Mouse (Mus musculus) hindbrain, embryonic 15.5 days (tissue): ENCODE results near the gene Dydc1. TPM values are rescaled to one million over a fixed set of nuclear protein-coding genes. Genes with fewer than 3 reads are reported as not detected.

Experiments
- ATAC-seq: fragments of 200-750 bp; cut with Nextera tagmentation; 2 replicates; pipeline ENCODE4 v1.8.0; 2017; ENCODE audit warnings: low read depth, moderate number of reproducible peaks, moderate TSS enrichment; ENCODE audit not compliant: low FRiP score
- H3K27ac ChIP-seq: fragments of 300-500 bp; sonication (generic); replicated peaks from 2 replicates; pipeline ENCODE4 v1.5.1; 2015; ENCODE audit warnings: mild to moderate bottlenecking, inconsistent platforms
- H3K27me3 ChIP-seq: fragments of 300-500 bp; sonication (generic); 2 replicates; pipeline ENCODE4 v1.6.1; 2015; ENCODE audit warnings: control low read depth, inconsistent platforms
- H3K36me3 ChIP-seq: fragments of 300-500 bp; sonication (generic); 2 replicates; pipeline ENCODE4 v1.6.1; 2015; ENCODE audit warnings: control low read depth, inconsistent platforms
- H3K4me1 ChIP-seq: fragments of 300-500 bp; sonication (generic); replicated peaks from 2 replicates; pipeline ENCODE4 v1.6.1; 2015; ENCODE audit warnings: control low read depth, inconsistent platforms
- H3K4me2 ChIP-seq: fragments of 300-500 bp; sonication (generic); 2 replicates; pipeline ENCODE4 v1.6.1; 2015; ENCODE audit warnings: moderate library complexity, mild to moderate bottlenecking, inconsistent platforms
- H3K4me3 ChIP-seq: fragments of 300-500 bp; sonication (generic); 2 replicates; pipeline ENCODE4 v1.5.1; 2015; ENCODE audit warnings: mild to moderate bottlenecking, inconsistent platforms
- H3K9ac ChIP-seq: fragments of 300-500 bp; sonication (generic); 2 replicates; pipeline ENCODE4 v1.6.1; 2015; ENCODE audit warnings: inconsistent platforms
- H3K9me3 ChIP-seq: fragments of 300-500 bp; sonication (generic); 2 replicates; pipeline ENCODE4 v1.6.1; 2016; ENCODE audit warnings: control low read depth, inconsistent platforms
- WGBS: fragments of 180-500 bp; shearing (Covaris S2); methylation state at CpG from one replicate; pipeline ENCODE4 v1.1.7; 2015; 5-methylcytosine and 5-hydroxymethylcytosine counted together
- polyA plus RNA-seq: library from polyadenylated mRNA; unstranded; fragments of >200 nt; fragmentation: Nextera tagmentation; extraction: Ambion mirVana; gene quantifications from 2 replicates; pipeline ENCODE4 v1.2.1, GENCODE M21; 2015

Gene Dydc1
- polyA plus RNA-seq, 1 experiment from 2014 or later: not detected

GRCm38 (mm10) chr14:41065168-41065567 is 7.5 kb upstream of the Dydc1 start:
- 80% methylated on average over 2 of the region's 2 CpGs for WGBS
- H3K4me3 ChIP-seq: no peak overlapping the region
- no peak overlapping the region for H3K27ac ChIP-seq
- H3K9me3 ChIP-seq: no peaks in the 10 kb centered on the region
- no peak overlapping the region for H3K4me2 ChIP-seq
- H3K36me3 ChIP-seq: no peaks in the 10 kb centered on the region
- no peaks in the 10 kb centered on the region for H3K4me1 ChIP-seq
- no peak overlapping the region for H3K9ac ChIP-seq
- no peak for ATAC-seq
- no peaks in the 10 kb centered on the region for H3K27me3 ChIP-seq

DNA sequence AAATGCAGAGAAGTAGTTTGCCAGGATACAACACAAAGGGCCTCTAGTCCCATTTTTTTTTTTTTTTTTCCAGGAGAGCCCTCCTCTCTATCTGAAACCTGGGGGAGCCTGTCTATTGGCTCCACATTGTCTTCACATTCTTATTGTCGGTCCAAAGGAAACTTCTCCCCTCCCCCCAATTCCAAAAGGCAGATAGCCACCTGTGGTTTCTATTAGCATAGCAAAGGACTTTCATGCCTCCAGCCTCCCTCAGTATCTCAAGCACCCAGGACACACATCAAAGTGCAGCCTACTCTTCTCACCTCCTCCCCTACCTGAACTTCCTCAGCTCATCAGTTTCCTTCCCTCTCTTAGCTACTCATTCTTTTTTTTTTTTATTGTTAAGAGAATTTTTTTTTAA is 6.3 kb upstream of the Dydc1 start:
- Histone ChIP-seq H3K4me2 (no peak overlapping the region), H3K9ac (no peak overlapping the region), H3K36me3 (no peaks in the 10 kb centered on the region), H3K27me3 (no peaks in the 10 kb centered on the region), H3K4me3 (no peak overlapping the region), H3K9me3 (no peaks in the 10 kb centered on the region), H3K4me1 (no peaks in the 10 kb centered on the region), H3K27ac (no peak overlapping the region)
- no peak for ATAC-seq
- WGBS: 11% methylated on average over 1 of the region's 1 CpGs

GRCm38 (mm10) chr14:41069108-41069507 is 3.6 kb upstream of the Dydc1 start, which contains the start of gene Dydc2:
Dydc2 (minus strand) TSS chr14:41069208.
- H3K9ac ChIP-seq: no peak within 1 kb of the TSS
- no peak for ATAC-seq
- H3K4me1 ChIP-seq: peaks cover 6% of the 10 kb centered on the region
- H3K27me3 ChIP-seq: no peaks in the 10 kb centered on the region
- no peaks in the 10 kb centered on the region for H3K9me3 ChIP-seq
- H3K4me2 ChIP-seq: no peak within 1 kb of the TSS
- H3K4me3 ChIP-seq: no peak within 1 kb of the TSS
- H3K36me3 ChIP-seq: no peaks in the 10 kb centered on the region
- no peak within 1 kb of the TSS for H3K27ac ChIP-seq

DNA sequence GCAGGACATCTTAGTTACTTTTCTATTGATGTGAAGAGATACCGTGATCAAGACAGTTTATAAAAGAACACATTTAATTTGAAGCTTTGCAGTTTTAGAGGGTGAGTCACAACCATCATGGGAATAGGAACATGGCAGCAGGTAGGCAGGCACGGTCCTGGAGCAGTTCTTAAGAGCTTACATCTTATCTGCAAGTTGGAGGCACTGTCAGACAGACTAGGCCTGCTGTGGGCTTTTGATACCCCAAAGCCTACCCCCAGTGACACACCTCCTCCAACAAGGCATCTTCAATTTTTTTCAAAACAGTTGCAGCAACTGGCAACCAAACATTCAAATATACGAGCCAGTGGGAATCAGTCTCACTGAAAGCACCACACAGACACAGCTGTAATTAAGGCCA is 2.4 kb upstream of the Dydc1 start:
- ATAC-seq: no peak
- Histone ChIP-seq H3K27me3 (no peaks in the 10 kb centered on the region), H3K27ac (no peak overlapping the region), H3K4me2 (no peak overlapping the region), H3K9ac (no peak overlapping the region), H3K36me3 (no peaks in the 10 kb centered on the region), H3K4me3 (no peak overlapping the region), H3K9me3 (no peaks in the 10 kb centered on the region), H3K4me1 (peaks cover 6% of the 10 kb centered on the region)
- 80% methylated on average over 3 of the region's 3 CpGs for WGBS

DNA sequence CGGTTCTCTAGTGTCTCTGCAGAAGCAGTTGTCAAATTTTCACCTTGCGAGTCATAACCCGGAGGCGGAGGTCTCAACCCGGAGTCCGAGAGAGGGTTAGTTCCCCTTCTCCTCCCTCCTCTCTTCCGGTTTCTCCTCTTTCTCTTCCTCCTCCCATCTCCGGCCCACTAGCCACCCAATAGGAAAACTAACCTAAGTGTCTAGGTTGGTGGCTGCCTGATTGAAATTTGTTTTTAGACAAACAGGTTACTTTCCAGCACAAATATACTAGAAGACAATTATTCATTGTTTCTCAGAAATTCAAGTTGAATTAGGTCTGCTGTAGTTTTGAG is 199 bp downstream of the Dydc1 start:
- WGBS: under 1% methylated on average over 8 of the region's 8 CpGs
- peaks cover 6% of the 10 kb centered on the region for H3K4me1 ChIP-seq
- H3K27ac ChIP-seq: no peak overlapping the region
- no peaks in the 10 kb centered on the region for H3K27me3 ChIP-seq
- no peak; the same call in 1 of the 2 replicates for ATAC-seq
- H3K9me3 ChIP-seq: no peaks in the 10 kb centered on the region
- no peaks in the 10 kb centered on the region for H3K36me3 ChIP-seq
- peak overlapping the region; percentile 89 for H3K4me2 ChIP-seq
- peak overlapping the region; percentile 31 for H3K9ac ChIP-seq
- H3K4me3 ChIP-seq: peak overlapping the region; percentile 45

GRCm38 (mm10) chr14:41082408-41082807 is 9.7 kb downstream of the Dydc1 start:
- no peak overlapping the region for H3K4me3 ChIP-seq
- 81% methylated on average over 2 of the region's 2 CpGs for WGBS

GRCm38 (mm10) chr14:41087509-41087908 is 14.8 kb downstream of the Dydc1 start:
- no peak overlapping the region for H3K27ac ChIP-seq
- H3K4me1 ChIP-seq: no peaks in the 10 kb centered on the region
- no peak overlapping the region for H3K4me2 ChIP-seq
- H3K27me3 ChIP-seq: no peaks in the 10 kb centered on the region
- 84% methylated on average over 1 of the region's 1 CpGs for WGBS
- ATAC-seq: no peak
- no peaks in the 10 kb centered on the region for H3K9me3 ChIP-seq
- H3K9ac ChIP-seq: no peak overlapping the region
- H3K36me3 ChIP-seq: no peaks in the 10 kb centered on the region
- H3K4me3 ChIP-seq: no peak overlapping the region

More at GRCm38 (mm10) chr14:41082408-41082807, 9.7 kb downstream of the Dydc1 start:
- ATAC-seq: no peak
- Histone ChIP-seq H3K4me2 (no peak overlapping the region), H3K4me1 (no peaks in the 10 kb centered on the region), H3K9me3 (no peaks in the 10 kb centered on the region), H3K36me3 (no peaks in the 10 kb centered on the region), H3K27me3 (no peaks in the 10 kb centered on the region), H3K9ac (no peak overlapping the region), H3K27ac (no peak overlapping the region)

DNA sequence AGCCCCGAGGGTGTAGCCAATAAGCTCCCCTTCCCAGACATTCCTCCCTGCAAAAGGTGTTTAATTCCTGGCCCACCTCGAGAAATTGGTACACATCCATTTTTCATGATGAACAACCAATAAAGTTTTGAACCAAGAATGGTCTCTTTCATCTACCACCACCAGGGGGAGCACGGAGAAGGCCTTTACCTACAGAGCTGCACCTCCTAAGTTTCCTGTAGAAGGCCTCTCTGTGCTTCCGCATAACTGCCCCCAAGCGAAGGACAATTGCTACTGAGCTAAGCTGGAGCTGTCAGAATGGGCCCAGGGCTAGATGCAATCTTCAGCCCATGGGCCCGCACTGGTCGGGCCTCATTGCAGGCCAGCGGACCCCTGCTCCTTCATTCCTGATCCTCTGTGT is 18.1 kb downstream of the Dydc1 start:
- no peak for ATAC-seq
- no peak overlapping the region for H3K9ac ChIP-seq
- no peak overlapping the region for H3K4me3 ChIP-seq
- no peak overlapping the region for H3K4me2 ChIP-seq
- H3K27me3 ChIP-seq: no peaks in the 10 kb centered on the region
- H3K36me3 ChIP-seq: no peaks in the 10 kb centered on the region
- no peak overlapping the region for H3K27ac ChIP-seq
- H3K4me1 ChIP-seq: no peaks in the 10 kb centered on the region
- 53% methylated on average over 8 of the region's 8 CpGs for WGBS
- H3K9me3 ChIP-seq: no peaks in the 10 kb centered on the region

DNA sequence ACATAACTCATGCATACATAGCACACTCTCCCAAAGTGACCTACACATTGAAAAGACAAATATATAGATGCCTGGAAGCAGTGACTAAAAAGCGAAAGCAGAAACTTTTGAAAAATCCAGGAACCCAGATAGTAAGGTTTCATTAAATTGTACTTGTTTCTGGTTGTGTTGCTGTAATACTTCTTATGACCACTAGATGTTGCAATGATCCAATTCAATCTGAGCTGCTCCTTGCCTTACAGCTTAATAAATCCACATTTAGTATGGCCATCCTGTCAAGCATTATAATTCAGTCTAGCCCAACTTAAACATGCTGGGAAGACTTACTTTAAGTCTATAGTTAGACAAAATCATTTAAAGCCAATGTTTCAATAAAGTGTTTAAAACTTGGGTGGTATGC is 21.4 kb downstream of the Dydc1 start:
- H3K27ac ChIP-seq: no peak overlapping the region

DNA sequence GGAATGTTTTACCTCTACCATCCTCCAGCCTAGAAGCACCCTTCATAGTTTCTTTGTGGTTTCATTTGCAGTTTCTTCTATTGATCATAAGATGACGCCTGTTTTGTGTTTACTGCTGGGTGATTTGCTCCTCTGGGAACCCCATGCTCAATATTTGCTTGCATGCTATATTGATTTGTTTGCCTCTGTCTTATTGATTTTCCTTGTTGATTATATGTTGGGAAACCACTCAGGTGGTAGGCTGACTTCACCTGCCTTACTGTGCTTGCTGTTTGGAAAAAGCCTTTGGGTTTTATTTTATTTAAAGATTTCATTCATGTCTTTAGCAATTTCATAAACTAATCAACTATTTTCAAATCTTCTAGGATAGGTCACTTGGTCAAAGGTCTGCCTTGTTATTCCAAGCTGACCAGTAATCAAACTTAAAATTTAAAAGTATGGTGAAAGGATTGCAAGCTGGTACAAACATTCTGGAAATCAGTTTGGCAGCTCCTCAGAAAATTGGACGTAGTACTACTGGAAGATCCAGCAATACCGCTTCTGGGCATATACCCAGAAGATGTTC is 23.7 kb downstream of the Dydc1 start:
- Histone ChIP-seq H3K27me3 (no peaks in the 10 kb centered on the region), H3K4me3 (no peak overlapping the region), H3K36me3 (no peaks in the 10 kb centered on the region), H3K4me1 (no peaks in the 10 kb centered on the region), H3K9me3 (no peaks in the 10 kb centered on the region), H3K27ac (no peak overlapping the region), H3K4me2 (no peak overlapping the region), H3K9ac (no peak overlapping the region)
- ATAC-seq: no peak
- WGBS: 88% methylated on average over 3 of the region's 3 CpGs

More for the DNA sequence above, 21.4 kb downstream of the Dydc1 start:
- no peaks in the 10 kb centered on the region for H3K27me3 ChIP-seq
- no peaks in the 10 kb centered on the region for H3K4me1 ChIP-seq
- no peaks in the 10 kb centered on the region for H3K9me3 ChIP-seq
- WGBS: 73% methylated on average over 1 of the region's 1 CpGs
- no peak overlapping the region for H3K4me3 ChIP-seq
- no peaks in the 10 kb centered on the region for H3K36me3 ChIP-seq
- H3K9ac ChIP-seq: no peak overlapping the region
- H3K4me2 ChIP-seq: no peak overlapping the region
- no peak for ATAC-seq

GRCm38 (mm10) chr14:41098726-41099125 is 26.0 kb downstream of the Dydc1 start:
- ATAC-seq: no peak
- no peaks in the 10 kb centered on the region for H3K27me3 ChIP-seq
- no peak overlapping the region for H3K9ac ChIP-seq
- WGBS: 74% methylated on average over 1 of the region's 1 CpGs
- H3K4me1 ChIP-seq: no peaks in the 10 kb centered on the region
- no peaks in the 10 kb centered on the region for H3K36me3 ChIP-seq
- no peak overlapping the region for H3K4me2 ChIP-seq
- no peak overlapping the region for H3K27ac ChIP-seq
- no peaks in the 10 kb centered on the region for H3K9me3 ChIP-seq
- no peak overlapping the region for H3K4me3 ChIP-seq

GRCm38 (mm10) chr14:41100712-41101111 is 28.0 kb downstream of the Dydc1 start:
- no peaks in the 10 kb centered on the region for H3K36me3 ChIP-seq
- H3K9ac ChIP-seq: no peak overlapping the region
- H3K4me1 ChIP-seq: no peaks in the 10 kb centered on the region
- no peak overlapping the region for H3K4me2 ChIP-seq
- no peak overlapping the region for H3K27ac ChIP-seq
- H3K27me3 ChIP-seq: no peaks in the 10 kb centered on the region
- WGBS: 88% methylated on average over 3 of the region's 3 CpGs
- no peaks in the 10 kb centered on the region for H3K9me3 ChIP-seq
- H3K4me3 ChIP-seq: no peak overlapping the region
- no peak for ATAC-seq

GRCm38 (mm10) chr14:41101242-41101641 is 28.5 kb downstream of the Dydc1 start:
- Histone ChIP-seq H3K36me3 (no peaks in the 10 kb centered on the region), H3K4me3 (no peak overlapping the region), H3K4me1 (no peaks in the 10 kb centered on the region), H3K4me2 (no peak overlapping the region), H3K27me3 (no peaks in the 10 kb centered on the region), H3K27ac (no peak overlapping the region), H3K9ac (no peak overlapping the region), H3K9me3 (no peaks in the 10 kb centered on the region)
- WGBS: 90% methylated on average over 5 of the region's 5 CpGs
- ATAC-seq: no peak
